Mouse (Mus musculus) MEL (cell line): ENCODE measurements around the gene 2300002M23Rik. TPM values are rescaled to one million over a fixed set of nuclear protein-coding genes. Genes with fewer than 3 reads are reported as not detected.
A peak's percentile ranks its signal among the peaks of the same experiment; 100 is the strongest.

Experiments
- DNase-seq: peaks from one replicate; pipeline ENCODE4 v3.0.0; 2011; ENCODE audit warnings: low read depth, low spot score
- H3K27ac ChIP-seq: 2 replicates; pipeline ENCODE4 v1.5.1; 2012; ENCODE audit warnings: low read depth, mild to moderate bottlenecking, control low read depth, low read length, moderate library complexity; ENCODE audit not compliant: control insufficient read depth
- H3K27me3 ChIP-seq, 2 experiments: fragments of 150-350 bp in 1 of 2; sonication (generic) in 1 of 2; 2 replicates each; pipeline ENCODE4 v1.6.1; 2012; ENCODE audit warnings: low read length in 2 of 2, mild to moderate bottlenecking in 2 of 2, improper control_type of control experiment in 1 of 2, moderate library complexity in 1 of 2; ENCODE audit not compliant: insufficient read depth in 2 of 2, control insufficient read depth in 1 of 2
- H3K36me3 ChIP-seq, 2 experiments: 2 replicates each; pipeline ENCODE4 v1.6.1; 2012 to 2014; ENCODE audit warnings: low read length in 2 of 2, improper control_type of control experiment in 1 of 2, inconsistent platforms in 1 of 2, mild to moderate bottlenecking in 1 of 2; ENCODE audit not compliant: insufficient read depth in 2 of 2, control insufficient read depth in 1 of 2
- H3K4me1 ChIP-seq, 2 experiments: fragments of 150-350 bp in 1 of 2; sonication (generic) in 1 of 2; 2 replicates each; pipeline ENCODE4 v1.6.1; 2012; ENCODE audit warnings: low read length in 2 of 2, improper control_type of control experiment in 1 of 2, mild to moderate bottlenecking in 1 of 2; ENCODE audit not compliant: insufficient read depth in 2 of 2, control insufficient read depth in 1 of 2
- H3K4me3 ChIP-seq, 2 experiments: fragments of 150-350 bp in 1 of 2; sonication (generic) in 1 of 2; 2 replicates each; pipeline ENCODE4 v1.5.1; 2012; ENCODE audit warnings: low read depth in 2 of 2, low read length in 2 of 2, mild to moderate bottlenecking in 2 of 2, moderate library complexity in 2 of 2, control low read depth in 1 of 2, improper control_type of control experiment in 1 of 2; ENCODE audit not compliant: control insufficient read depth in 1 of 2, insufficient read depth in 1 of 2
- H3K79me2 ChIP-seq: 2 replicates; pipeline ENCODE4 v1.6.1; 2012; ENCODE audit warnings: mild to moderate bottlenecking, low read length, moderate library complexity; ENCODE audit not compliant: control insufficient read depth, poor library complexity, insufficient read depth
- H3K9ac ChIP-seq: 2 replicates; pipeline ENCODE4 v1.6.1; 2012; ENCODE audit warnings: low read depth, mild to moderate bottlenecking, control low read depth, low read length, moderate library complexity; ENCODE audit not compliant: control insufficient read depth, poor library complexity, severe bottlenecking
- H3K9me3 ChIP-seq: fragments of 150-350 bp; sonication (generic); replicated peaks from 2 replicates; pipeline ENCODE4 v1.6.1; 2012; ENCODE audit warnings: mild to moderate bottlenecking, low read length, improper control_type of control experiment, moderate library complexity; ENCODE audit not compliant: insufficient read depth
- CHD1 ChIP-seq: IDR thresholded peaks from 2 replicates; pipeline ENCODE4 v1.6.1; 2012; ENCODE audit warnings: low read depth, mild to moderate bottlenecking, inconsistent platforms, low read length, improper control_type of control experiment
- CHD2 ChIP-seq: IDR thresholded peaks from 2 replicates; pipeline ENCODE4 v1.6.1; 2011; ENCODE audit warnings: low read length, improper control_type of control experiment
- CTCF ChIP-seq, 3 experiments: IDR thresholded peaks in 2 of 3; conservative IDR thresholded peaks in 1 of 3; 2 replicates each; pipeline ENCODE4 v1.5.1; 2011 to 2012; ENCODE audit warnings: low read length in 3 of 3, low read depth in 2 of 3, mild to moderate bottlenecking in 2 of 3, improper control_type of control experiment in 1 of 3, inconsistent platforms in 1 of 3, mixed read lengths in 1 of 3, moderate library complexity in 1 of 3; ENCODE audit not compliant: control insufficient read depth in 1 of 3, insufficient read depth in 1 of 3, poor library complexity in 1 of 3, severe bottlenecking in 1 of 3
- ETS1 ChIP-seq: IDR thresholded peaks from 2 replicates; pipeline ENCODE4 v1.6.1; 2012; ENCODE audit warnings: low read depth, mild to moderate bottlenecking, inconsistent platforms, low read length, improper control_type of control experiment, moderate library complexity
- GABPA ChIP-seq: IDR thresholded peaks from 2 replicates; pipeline ENCODE4 v1.6.1; 2012; ENCODE audit warnings: low read depth, mild to moderate bottlenecking, inconsistent platforms, low read length, improper control_type of control experiment, moderate library complexity
- HCFC1 ChIP-seq: IDR thresholded peaks from 2 replicates; pipeline ENCODE4 v1.6.1; 2012; ENCODE audit warnings: low read depth, mild to moderate bottlenecking, inconsistent platforms, low read length, improper control_type of control experiment, moderate library complexity
- MAX ChIP-seq: IDR thresholded peaks from 2 replicates; pipeline ENCODE4 v1.6.1; 2011; ENCODE audit warnings: low read length, improper control_type of control experiment
- MEF2A ChIP-seq: IDR thresholded peaks from 2 replicates; pipeline ENCODE4 v1.6.1; 2014; ENCODE audit warnings: low read depth, mild to moderate bottlenecking, inconsistent platforms, low read length, improper control_type of control experiment; ENCODE audit not compliant: poor library complexity, insufficient replicate concordance, severe bottlenecking; ENCODE audit errors: extremely low read depth
- MXI1 ChIP-seq: IDR thresholded peaks from 2 replicates; pipeline ENCODE4 v1.6.1; 2011; ENCODE audit warnings: mild to moderate bottlenecking, low read depth, low read length, improper control_type of control experiment
- NELFE ChIP-seq: IDR thresholded peaks from 2 replicates; pipeline ENCODE4 v1.6.1; 2011; ENCODE audit warnings: low read depth, low read length, improper control_type of control experiment
- POLR2A ChIP-seq, 2 experiments: IDR thresholded peaks; 2 replicates each; pipeline ENCODE4 v1.6.1; 2011 to 2012; ENCODE audit warnings: low read length in 2 of 2, mild to moderate bottlenecking in 2 of 2, control low read depth in 1 of 2, improper control_type of control experiment in 1 of 2, low read depth in 1 of 2, moderate library complexity in 1 of 2; ENCODE audit not compliant: control insufficient read depth in 1 of 2, insufficient read depth in 1 of 2, poor library complexity in 1 of 2
- RAD21 ChIP-seq: IDR thresholded peaks from 2 replicates; pipeline ENCODE4 v1.6.1; 2011; ENCODE audit warnings: mild to moderate bottlenecking, low read depth, low read length, improper control_type of control experiment
- RCOR1 ChIP-seq: IDR thresholded peaks from 2 replicates; pipeline ENCODE4 v1.6.1; 2012; ENCODE audit warnings: low read depth, mild to moderate bottlenecking, inconsistent platforms, low read length, improper control_type of control experiment
- SMC3 ChIP-seq: IDR thresholded peaks from 2 replicates; pipeline ENCODE4 v1.6.1; 2011; ENCODE audit warnings: low read depth, low read length, improper control_type of control experiment
- TAL1 ChIP-seq: IDR thresholded peaks from 2 replicates; pipeline ENCODE4 v1.6.1; 2012; ENCODE audit warnings: mild to moderate bottlenecking, inconsistent platforms, low read length, moderate library complexity, mixed read lengths
- TCF12 ChIP-seq: IDR thresholded peaks from 2 replicates; pipeline ENCODE4 v1.6.1; 2014; ENCODE audit warnings: low read depth, mild to moderate bottlenecking, inconsistent platforms, low read length, improper control_type of control experiment, moderate library complexity
- UBTF ChIP-seq: IDR thresholded peaks from 2 replicates; pipeline ENCODE4 v1.6.1; 2012; ENCODE audit warnings: low read depth, mild to moderate bottlenecking, inconsistent platforms, low read length, improper control_type of control experiment, moderate library complexity, borderline replicate concordance; ENCODE audit not compliant: insufficient read depth
- ZC3H11A ChIP-seq: IDR thresholded peaks from 2 replicates; pipeline ENCODE4 v1.6.1; 2012; ENCODE audit warnings: low read depth, mild to moderate bottlenecking, inconsistent platforms, low read length, improper control_type of control experiment
- ZNF384 ChIP-seq: IDR thresholded peaks from 2 replicates; pipeline ENCODE4 v1.6.1; 2012; ENCODE audit warnings: low read depth, mild to moderate bottlenecking, inconsistent platforms, low read length, improper control_type of control experiment
- polyA plus RNA-seq, 2 experiments: library from polyadenylated mRNA; stranded (reverse) in 1 of 2; unstranded in 1 of 2; fragments of >175 nt in 1 of 2; fragments of >200 nt in 1 of 2; gene quantifications; 2 replicates each; pipeline versions ENCODE4 v1.2.1 to v1.2.4; 2012; ENCODE audit warnings: low replicate concordance in 2 of 2, low read depth in 1 of 2; ENCODE audit not compliant: insufficient read length in 2 of 2, insufficient read depth in 1 of 2, missing spikeins in 1 of 2
- total RNA-seq: library from RNA; depleted of rRNA; stranded (reverse); fragments of 300-350 nt; gene quantifications from 2 replicates; pipeline ENCODE4 v1.2.3, GENCODE M21; 2012

The 2300002M23Rik gene
- total and polyA plus RNA-seq, 3 experiments = not detected

DNA sequence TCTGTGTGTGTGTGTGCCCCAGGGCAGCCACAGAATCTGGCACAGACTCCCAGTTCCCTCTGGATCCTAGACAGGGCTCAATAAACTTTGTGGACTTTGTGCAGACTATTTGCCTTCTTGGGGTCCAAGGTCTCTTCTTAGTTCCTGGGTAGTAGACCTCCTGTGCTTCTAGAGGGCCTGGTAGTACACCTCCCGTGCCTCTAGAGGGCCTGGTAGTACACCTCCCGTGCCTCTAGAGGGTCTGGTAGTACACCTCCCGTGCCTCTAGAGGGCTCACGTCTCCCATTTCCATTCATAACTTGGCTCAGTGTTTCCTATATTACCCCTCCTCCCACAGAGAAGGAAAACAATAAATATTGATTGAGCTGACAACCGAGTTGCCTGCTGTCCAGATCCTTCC lies 10.4 kb upstream of the 2300002M23Rik start:
- Histone ChIP-seq H3K4me1 (peaks cover 0 to 6% of the 10 kb centered on the region in 2 experiments; a peak in 1 of 4 replicates), H3K27ac (no peak overlapping the region), H3K9ac (no peak overlapping the region), H3K27me3 (no peaks in the 10 kb centered on the region; a peak in 1 of 4 replicates), H3K79me2 (no peaks in the 10 kb centered on the region), H3K36me3 (no peaks in the 10 kb centered on the region), H3K9me3 (no peaks in the 10 kb centered on the region), H3K4me3 (no peak overlapping the region)
- TF ChIP-seq CTCF (IDR thresholded peaks at IDR 0.05 in 2 of 3, conservative IDR thresholded peaks at IDR 0.05 in 1 of 3; ENCODE audit: control insufficient read depth in 1 of 3, insufficient read depth in 1 of 3, low read depth in 2 of 3, low read length in 3 of 3, poor library complexity in 1 of 3, severe bottlenecking in 1 of 3) (peak; percentile 64 to 92 (median 81)), RCOR1 (no peak)
- DNase-seq = peak; percentile 56

DNA sequence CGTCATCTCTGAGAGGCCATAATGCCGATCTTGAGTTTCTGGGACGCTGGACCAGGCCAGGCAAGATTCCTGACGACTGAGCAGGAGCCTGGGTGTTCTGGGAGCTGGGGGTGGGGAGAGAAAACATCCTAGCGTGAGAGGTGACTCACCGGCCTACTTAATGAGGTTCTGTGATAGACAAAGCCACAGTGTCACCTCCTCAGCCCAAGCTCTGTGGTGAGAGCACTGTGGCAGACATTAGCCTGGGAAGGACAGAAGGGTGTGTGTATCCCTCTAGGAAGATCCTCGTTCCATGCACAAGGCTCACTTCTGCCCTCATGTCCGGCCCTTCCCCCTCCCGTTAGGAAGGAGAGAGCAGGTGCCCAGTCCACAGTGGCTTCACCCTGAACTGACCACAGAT lies 9.9 kb upstream of the 2300002M23Rik start:
- Histone ChIP-seq H3K27me3 (no peaks in the 10 kb centered on the region; a peak in 2 of 4 replicates), H3K4me3 (no peak overlapping the region), H3K27ac (no peak overlapping the region), H3K9me3 (no peaks in the 10 kb centered on the region), H3K36me3 (no peaks in the 10 kb centered on the region), H3K4me1 (peaks cover 0 to 6% of the 10 kb centered on the region in 2 experiments; a peak in 1 of 4 replicates), H3K79me2 (no peaks in the 10 kb centered on the region), H3K9ac (no peak overlapping the region)
- no peak for TF ChIP-seq MXI1
- TF ChIP-seq CHD1 = no peak
- TF ChIP-seq SMC3 = no peak
- TF ChIP-seq POLR2A (IDR thresholded peaks at IDR 0.05; ENCODE audit: control insufficient read depth in 1 of 2, insufficient read depth in 1 of 2, low read depth in 1 of 2, low read length in 2 of 2, poor library complexity in 1 of 2) = no peak
- TF ChIP-seq ETS1 = no peak
- no peak for TF ChIP-seq CHD2
- no peak for TF ChIP-seq NELFE
- TF ChIP-seq MEF2A = no peak
- TF ChIP-seq ZNF384 = no peak
- TF ChIP-seq TCF12 = no peak
- TF ChIP-seq HCFC1 = no peak
- no peak for TF ChIP-seq GABPA
- TF ChIP-seq MAX = no peak
- TF ChIP-seq UBTF = no peak
- TF ChIP-seq ZC3H11A = no peak
- TF ChIP-seq RAD21 = no peak
- TF ChIP-seq TAL1 = no peak
- DNase-seq = no peak
